Mouse (Mus musculus): ENCODE results near the gene Rgs9.

Rgs9 gene

GRCm38 (mm10) chr11:109238671-109239070, 59.3 kb downstream of the Rgs9 start:
- no peak for DNase-seq (ENCODE audit: low spot score)

GRCm38 (mm10) chr11:109237796-109238195, 60.1 kb downstream of the Rgs9 start:
- no peak for DNase-seq (ENCODE audit: low spot score)

GRCm38 (mm10) chr11:109233627-109234026, 64.3 kb downstream of the Rgs9 start:
- no peak for DNase-seq (ENCODE audit: low spot score)

GRCm38 (mm10) chr11:109232811-109233210, 65.1 kb downstream of the Rgs9 start:
- DNase-seq (ENCODE audit: low spot score) = no peak

GRCm38 (mm10) chr11:109227139-109227538, 70.8 kb downstream of the Rgs9 start:
- DNase-seq (ENCODE audit: low spot score) = no peak

- DNase-seq (ENCODE audit: low spot score) = no peak
Observed at GRCm38 (mm10) chr11:109221209-109222007, 76.5 kb downstream of the Rgs9 start.

GRCm38 (mm10) chr11:109218722-109219430, 79.1 kb downstream of the Rgs9 start:
- DNase-seq (ENCODE audit: low spot score) = no peak

GRCm38 (mm10) chr11:109217827-109218536, 79.9 kb downstream of the Rgs9 start:
- DNase-seq (ENCODE audit: low spot score) = no peak

GRCm38 (mm10) chr11:109210772-109211171, 87.2 kb downstream of the Rgs9 start:
- peak; percentile 23 for DNase-seq (ENCODE audit: low spot score)

GRCm38 (mm10) chr11:109210341-109210740, 87.6 kb downstream of the Rgs9 start:
- no peak for DNase-seq (ENCODE audit: low spot score)

GRCm38 (mm10) chr11:109206732-109207131, 91.2 kb downstream of the Rgs9 start:
- DNase-seq (ENCODE audit: low spot score) = no peak

GRCm38 (mm10) chr11:109206028-109206427, 91.9 kb downstream of the Rgs9 start:
- no peak for DNase-seq (ENCODE audit: low spot score)

GRCm38 (mm10) chr11:109199612-109200293, 98.2 kb downstream of the Rgs9 start:
- no peak for DNase-seq (ENCODE audit: low spot score)

GRCm38 (mm10) chr11:109192673-109193557, 105.0 kb downstream of the Rgs9 start:
- DNase-seq (ENCODE audit: low spot score) = peak; percentile 71

GRCm38 (mm10) chr11:109188235-109188634, 109.7 kb downstream of the Rgs9 start:
- DNase-seq (ENCODE audit: low spot score) = no peak

- DNase-seq (ENCODE audit: low spot score) = no peak
Observed at GRCm38 (mm10) chr11:109187631-109188184, 110.2 kb downstream of the Rgs9 start.

GRCm38 (mm10) chr11:109181118-109181517, 116.8 kb downstream of the Rgs9 start:
- DNase-seq (ENCODE audit: low spot score) = no peak

- DNase-seq (ENCODE audit: low spot score) = no peak
Observed at GRCm38 (mm10) chr11:109180290-109180689, 117.6 kb downstream of the Rgs9 start.

- DNase-seq (ENCODE audit: low spot score) = peak; percentile 56
Observed at GRCm38 (mm10) chr11:109178788-109179518, 119.0 kb downstream of the Rgs9 start.

GRCm38 (mm10) chr11:109175376-109175969, 122.5 kb downstream of the Rgs9 start:
- no peak for DNase-seq (ENCODE audit: low spot score)

Data from layer of hippocampus, adult 11-12 months (tissue).